15 mouse cellular contexts compared by ENCODE assay signal in genomic region chr10:58540613-58541012, GRCm38 (mm10). TPM values are rescaled to one million over a fixed set of nuclear protein-coding genes. Genes with fewer than 3 reads are reported as not detected.
A peak's percentile ranks its signal among the peaks of the same experiment; 100 is the strongest.
DNase-seq lines count a peak whose midpoint lies in the region; ATAC-seq and TF ChIP-seq lines count a peak whose summit lies in the region.
"Had no signal": no experiment of that assay in that cellular context is flagged by ENCODE, and none has a peak within 500 bp of the region (broad histone marks: within the 10 kb centered on the region; RNA-seq: fewer than 3 reads in every experiment).

No protein-coding gene starts in this region.

- ATAC-seq in midbrain, embryonic 11.5 days (ENCODE audit: low FRiP score) = peak; percentile 69
- ATAC-seq in midbrain, embryonic 16.5 days = no peak
- ATAC-seq in neural tube, embryonic 14.5 days (ENCODE audit: low read depth) = peak; percentile 9; the same call in 1 of the 2 replicates
- no peak for ATAC-seq in kidney, embryonic 15.5 days (replicated peaks; ENCODE audit: low FRiP score)
- ATAC-seq: activated CD4-positive, CD25-positive, alpha-beta regulatory T cell, adult 4 months; intestine, embryonic 16.5 days had no signal

- no peaks in the 10 kb centered on the region for H3K27me3 ChIP-seq in midbrain, embryonic 11.5 days (ENCODE audit: control insufficient read depth, insufficient read depth, low read length)
- H3K27me3 ChIP-seq in midbrain, embryonic 16.5 days (ENCODE audit: control insufficient read depth, insufficient read depth, low read depth, low read length) = no peaks in the 10 kb centered on the region
- H3K27me3 ChIP-seq in neural tube, embryonic 14.5 days (ENCODE audit: control insufficient read depth, insufficient read depth, low read length) = no peaks in the 10 kb centered on the region
- no peaks in the 10 kb centered on the region for H3K27me3 ChIP-seq in kidney, embryonic 15.5 days

- 0 out of 2 replicates have a peak, but pooled peaks cover 3% of the 10 kb centered on the region for H3K36me3 ChIP-seq in midbrain, embryonic 11.5 days (ENCODE audit: control insufficient read depth, insufficient read depth, low read length)
- H3K36me3 ChIP-seq in midbrain, embryonic 16.5 days (ENCODE audit: control insufficient read depth, insufficient read depth, low read length) = no peaks in the 10 kb centered on the region
- H3K36me3 ChIP-seq in neural tube, embryonic 14.5 days (ENCODE audit: control insufficient read depth, insufficient read depth, low read length) = no peaks in the 10 kb centered on the region
- peaks cover 25% of the 10 kb centered on the region for H3K36me3 ChIP-seq in kidney, embryonic 15.5 days

- TF ChIP-seq POLR2A in brain, embryonic 14.5 days (IDR thresholded peaks at IDR 0.05; ENCODE audit: borderline replicate concordance, extremely low read depth, insufficient read depth, insufficient read length, poor library complexity, severe bottlenecking) = no peak

- DNase-seq in heart, adult 11 months = peak; percentile 60
- DNase-seq in heart, adult 9 months (ENCODE audit: low spot score in 2 of 2) = no peak
- DNase-seq in midbrain, embryonic 11.5 days (ENCODE audit: low spot score, missing footprints) = peak; percentile 85
- peak; percentile 58 for DNase-seq in brain, embryonic 14.5 days (ENCODE audit: low read depth)
- DNase-seq in heart, postnatal 14 days = no peak
- DNase-seq: cerebellum, adult 9-10 months; kidney, postnatal 36 days; lung, postnatal 14 days had no signal

- H3K27ac ChIP-seq in midbrain, embryonic 11.5 days (ENCODE audit: low read depth, low read length) = no peak overlapping the region
- H3K27ac ChIP-seq in midbrain, embryonic 16.5 days (ENCODE audit: low read length) = no peak overlapping the region
- H3K27ac ChIP-seq in neural tube, embryonic 14.5 days (ENCODE audit: low read depth, low read length) = no peak overlapping the region
- no peak overlapping the region for H3K27ac ChIP-seq in kidney, embryonic 15.5 days
- H3K27ac ChIP-seq: stomach, postnatal 0 days had no signal

- intact Hi-C loops in heart, postnatal 14 days (cut with DNase I) = no loop called here

- no peaks in the 10 kb centered on the region for H3K9me3 ChIP-seq in midbrain, embryonic 11.5 days (ENCODE audit: control insufficient read depth, low read length)
- H3K9me3 ChIP-seq in midbrain, embryonic 16.5 days (replicated peaks; ENCODE audit: control insufficient read depth, low read length, poor library complexity, severe bottlenecking) = no peaks in the 10 kb centered on the region
- no peaks in the 10 kb centered on the region for H3K9me3 ChIP-seq in neural tube, embryonic 14.5 days (ENCODE audit: control insufficient read depth, low read length)
- H3K9me3 ChIP-seq in kidney, embryonic 15.5 days (replicated peaks) = no peaks in the 10 kb centered on the region

- no peaks in the 10 kb centered on the region for H3K4me1 ChIP-seq in midbrain, embryonic 11.5 days (ENCODE audit: control insufficient read depth, insufficient read depth, low read length)
- no peaks in the 10 kb centered on the region for H3K4me1 ChIP-seq in midbrain, embryonic 16.5 days (ENCODE audit: control insufficient read depth, insufficient read depth, low read length)
- no peaks in the 10 kb centered on the region for H3K4me1 ChIP-seq in neural tube, embryonic 14.5 days (ENCODE audit: control insufficient read depth, insufficient read depth, low read length)
- no peaks in the 10 kb centered on the region for H3K4me1 ChIP-seq in kidney, embryonic 15.5 days

- WGBS in midbrain, embryonic 11.5 days = 50% methylated on average over 13 of the region's 13 CpGs
- 44% methylated on average over 13 of the region's 13 CpGs for WGBS in midbrain, embryonic 16.5 days
- 41% methylated on average over 13 of the region's 13 CpGs for WGBS in neural tube, embryonic 14.5 days
- 78% methylated on average over 13 of the region's 13 CpGs for WGBS in kidney, embryonic 15.5 days

- H3K9ac ChIP-seq in midbrain, embryonic 11.5 days (ENCODE audit: low read length) = no peak overlapping the region
- no peak overlapping the region for H3K9ac ChIP-seq in midbrain, embryonic 16.5 days (ENCODE audit: low read depth, low read length)
- no peak overlapping the region for H3K9ac ChIP-seq in neural tube, embryonic 14.5 days (replicated peaks; ENCODE audit: low read depth, low read length)
- no peak overlapping the region for H3K9ac ChIP-seq in kidney, embryonic 15.5 days

- no peak overlapping the region for H3K4me3 ChIP-seq in midbrain, embryonic 11.5 days (ENCODE audit: low read depth, low read length)
- no peak overlapping the region for H3K4me3 ChIP-seq in midbrain, embryonic 16.5 days (ENCODE audit: low read depth, low read length)
- no peak overlapping the region for H3K4me3 ChIP-seq in neural tube, embryonic 14.5 days (ENCODE audit: low read depth, low read length)
- no peak overlapping the region for H3K4me3 ChIP-seq in kidney, embryonic 15.5 days (replicated peaks)

- H3K4me2 ChIP-seq in midbrain, embryonic 11.5 days = no peak overlapping the region
- no peak overlapping the region for H3K4me2 ChIP-seq in midbrain, embryonic 16.5 days (ENCODE audit: low read length)
- no peak overlapping the region for H3K4me2 ChIP-seq in neural tube, embryonic 14.5 days (ENCODE audit: low read depth, low read length)
- H3K4me2 ChIP-seq in kidney, embryonic 15.5 days = no peak overlapping the region
- H3K4me2 ChIP-seq: liver, embryonic 11.5 days had no signal

- TF ChIP-seq CTCF in brain, embryonic 14.5 days (IDR thresholded peaks at IDR 0.05; ENCODE audit: borderline replicate concordance, extremely low read depth, insufficient read depth, insufficient read length) = 0 out of 2 replicates have a peak, but pooled peaks have one; percentile 8

RNA-seq across cellular contexts. Expression of gene Ccdc138, which starts 42.9 kb away (rescaled TPM):
- polyA plus RNA-seq in midbrain, embryonic 11.5 days (2014; fragmentation: Nextera tagmentation; extraction: Ambion mirVana) = 13.1 TPM in 2 replicates
- polyA plus RNA-seq in midbrain, embryonic 16.5 days (2015; fragmentation: Nextera tagmentation; extraction: Ambion mirVana) = 10.1 and 11.0 TPM in 2 replicates
- polyA plus RNA-seq in brain, embryonic 14.5 days (2012; rRNA removed) = 4.0 and 4.6 TPM in 2 replicates
- 8.5 and 9.2 TPM in 2 replicates for polyA plus RNA-seq in neural tube, embryonic 14.5 days (2014; fragmentation: Nextera tagmentation; extraction: Ambion mirVana)
- 10.1 and 10.7 TPM in 2 replicates for polyA plus RNA-seq in kidney, embryonic 15.5 days (2015; fragmentation: Nextera tagmentation; extraction: Ambion mirVana)
- total RNA-seq in heart, postnatal 14 days (2021) = 1 to 10 TPM; 1.1 TPM

Comparison
In these comparisons a context has a peak if more than half of its experiments do, and no peak if none do; other contexts are left out.
1. DNase-seq: peak in heart, adult 11 months (single experiment), midbrain, embryonic 11.5 days (single experiment) and brain, embryonic 14.5 days (single experiment); none in heart, adult 9 months (0 of 2) and heart, postnatal 14 days (0 of 2).
2. ATAC-seq: peak in midbrain, embryonic 11.5 days (single experiment) and neural tube, embryonic 14.5 days (single experiment); none in midbrain, embryonic 16.5 days (single experiment) and kidney, embryonic 15.5 days (single experiment).